Mouse (Mus musculus) embryonic facial prominence, embryonic 13.5 days (tissue): ENCODE data around the gene Smg6. TPM values are rescaled to one million over a fixed set of nuclear protein-coding genes. Genes with fewer than 3 reads are reported as not detected.
A peak's percentile ranks its signal among the peaks of the same experiment; 100 is the strongest.

Source experiments
- ATAC-seq: fragments of 200-750 bp; cut with Nextera tagmentation; 2 replicates; pipeline ENCODE4 v1.8.0; 2017; ENCODE audit warnings: low read depth; ENCODE audit not compliant: insufficient number of reproducible peaks, insufficient read depth, low FRiP score, low TSS enrichment
- H3K27ac ChIP-seq: fragments of 300-500 bp; sonication (generic); 2 replicates; pipeline ENCODE4 v1.5.1; 2015; ENCODE audit warnings: moderate library complexity, mild to moderate bottlenecking, inconsistent platforms
- H3K27me3 ChIP-seq: fragments of 300-500 bp; sonication (generic); 2 replicates; pipeline ENCODE4 v1.6.1; 2015; ENCODE audit warnings: mild to moderate bottlenecking, inconsistent platforms
- H3K36me3 ChIP-seq: fragments of 300-500 bp; sonication (generic); 2 replicates; pipeline ENCODE4 v1.6.1; 2015; ENCODE audit warnings: mild to moderate bottlenecking, inconsistent platforms
- H3K4me1 ChIP-seq: fragments of 300-500 bp; sonication (generic); 2 replicates; pipeline ENCODE4 v1.6.1; 2015; ENCODE audit warnings: inconsistent platforms
- H3K4me2 ChIP-seq: fragments of 300-500 bp; sonication (generic); 2 replicates; pipeline ENCODE4 v1.6.1; 2015; ENCODE audit warnings: moderate library complexity, mild to moderate bottlenecking, inconsistent platforms
- H3K4me3 ChIP-seq: fragments of 300-500 bp; sonication (generic); 2 replicates; pipeline ENCODE4 v1.5.1; 2015; ENCODE audit warnings: mild to moderate bottlenecking, inconsistent platforms
- H3K9ac ChIP-seq: fragments of 300-500 bp; sonication (generic); 2 replicates; pipeline ENCODE4 v1.6.1; 2015; ENCODE audit warnings: mild to moderate bottlenecking, inconsistent platforms
- H3K9me3 ChIP-seq: fragments of 300-500 bp; sonication (generic); 2 replicates; pipeline ENCODE4 v1.6.1; 2016; ENCODE audit warnings: inconsistent platforms
- WGBS: fragments of 180-500 bp; shearing (Covaris S2); methylation state at CpG from one replicate; pipeline ENCODE4 v1.1.7; 2015; ENCODE audit warnings: mixed read lengths; 5-methylcytosine and 5-hydroxymethylcytosine counted together
- polyA plus RNA-seq: library from polyadenylated mRNA; unstranded; fragments of >200 nt; fragmentation: Nextera tagmentation; extraction: Ambion mirVana; gene quantifications from 2 replicates; pipeline ENCODE4 v1.2.1, GENCODE M21; 2015

Smg6 gene
- polyA plus RNA-seq, 1 experiment from 2014 or later: 22.5 TPM

DNA sequence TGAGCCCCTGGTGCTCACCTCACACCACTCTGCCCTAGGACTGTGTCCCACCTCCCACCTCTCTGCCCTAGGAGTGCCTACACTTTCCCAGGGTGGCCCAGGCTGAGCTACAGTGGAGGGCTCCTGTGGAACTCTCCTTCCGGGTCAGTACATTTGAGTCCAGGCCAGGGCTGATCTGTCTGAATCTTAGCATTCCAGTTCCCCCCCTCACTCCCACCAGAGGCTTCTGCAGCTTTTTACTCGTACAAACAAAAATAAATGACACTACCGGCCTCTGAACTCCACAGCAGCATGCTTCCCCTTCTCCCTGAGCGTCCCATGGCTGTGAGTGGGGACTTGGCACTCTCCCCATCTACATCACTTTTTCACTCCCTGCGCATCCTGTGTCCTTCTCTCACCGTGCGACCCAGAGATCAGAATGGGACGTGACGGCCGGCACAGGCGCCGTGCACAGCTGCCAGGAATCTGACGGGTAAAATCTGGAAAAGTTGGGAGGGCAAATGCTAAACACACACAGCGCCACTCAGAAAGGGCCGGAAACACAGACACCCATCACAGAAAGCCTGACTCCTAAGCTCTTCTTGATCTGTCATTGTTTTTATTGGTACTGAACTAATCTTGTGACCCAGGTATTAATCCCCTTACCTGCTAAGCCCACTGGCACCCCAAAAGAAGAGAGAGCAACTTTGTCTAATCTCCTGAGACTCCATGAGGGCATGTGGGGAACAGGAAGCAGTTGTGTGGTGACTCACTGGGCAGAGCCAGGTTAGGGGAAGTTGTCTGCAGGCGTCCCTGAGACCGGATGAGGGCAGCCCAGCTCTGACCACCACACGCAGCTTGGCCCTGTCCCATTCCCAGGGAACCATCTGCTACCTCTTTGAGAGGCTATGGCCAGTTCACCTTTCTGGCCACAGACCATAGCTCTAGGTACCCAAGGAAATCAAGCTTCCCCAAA, 227.3 kb downstream of the Smg6 start:
- no peaks in the 10 kb centered on the region for H3K9me3 ChIP-seq
- 80% methylated on average over 18 of the region's 18 CpGs for WGBS
- ATAC-seq: no peak
- no peak overlapping the region for H3K27ac ChIP-seq
- no peak overlapping the region; the same call in 1 of the 2 replicates for H3K9ac ChIP-seq
- peaks cover 31% of the 10 kb centered on the region for H3K4me1 ChIP-seq
- H3K4me2 ChIP-seq: no peak overlapping the region
- H3K27me3 ChIP-seq: no peaks in the 10 kb centered on the region
- no peak overlapping the region for H3K4me3 ChIP-seq
- H3K36me3 ChIP-seq: peaks cover 35% of the 10 kb centered on the region

DNA sequence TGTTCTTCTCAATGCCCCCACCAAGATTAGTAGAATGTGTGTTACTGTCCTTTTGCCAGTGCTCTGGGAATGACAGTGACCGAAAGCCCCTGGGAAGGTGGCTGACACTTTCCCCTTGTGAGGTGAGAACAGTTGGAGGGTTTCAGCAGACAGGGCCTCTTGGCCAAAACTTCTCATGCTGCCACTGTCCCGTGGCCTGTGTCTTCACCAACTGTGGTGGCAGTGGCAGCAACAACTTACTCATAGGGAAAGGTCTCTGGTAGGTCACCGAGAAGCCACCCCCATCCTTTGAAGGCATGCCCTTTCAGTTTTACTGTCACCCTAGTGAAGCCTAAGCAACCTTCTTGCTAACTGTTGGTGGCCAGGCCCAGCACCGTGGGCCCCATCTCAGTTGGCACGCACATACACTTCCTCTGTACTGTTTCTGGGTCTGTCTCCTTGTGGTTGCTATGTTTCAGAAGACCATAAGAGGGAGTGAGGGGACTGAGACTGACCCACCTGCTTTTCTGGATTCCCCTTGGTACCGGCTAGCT, 228.5 kb downstream of the Smg6 start:
- H3K9me3 ChIP-seq: no peaks in the 10 kb centered on the region
- whole genome bisulfite sequencing: 80% methylated on average over 6 of the region's 6 CpGs
- H3K9ac ChIP-seq: no peak overlapping the region
- no peak overlapping the region for H3K4me3 ChIP-seq
- H3K27ac ChIP-seq: no peak overlapping the region
- no peak overlapping the region for H3K4me2 ChIP-seq
- ATAC-seq: no peak
- peaks cover 28% of the 10 kb centered on the region for H3K4me1 ChIP-seq
- peaks cover 36% of the 10 kb centered on the region for H3K36me3 ChIP-seq
- H3K27me3 ChIP-seq: no peaks in the 10 kb centered on the region

DNA sequence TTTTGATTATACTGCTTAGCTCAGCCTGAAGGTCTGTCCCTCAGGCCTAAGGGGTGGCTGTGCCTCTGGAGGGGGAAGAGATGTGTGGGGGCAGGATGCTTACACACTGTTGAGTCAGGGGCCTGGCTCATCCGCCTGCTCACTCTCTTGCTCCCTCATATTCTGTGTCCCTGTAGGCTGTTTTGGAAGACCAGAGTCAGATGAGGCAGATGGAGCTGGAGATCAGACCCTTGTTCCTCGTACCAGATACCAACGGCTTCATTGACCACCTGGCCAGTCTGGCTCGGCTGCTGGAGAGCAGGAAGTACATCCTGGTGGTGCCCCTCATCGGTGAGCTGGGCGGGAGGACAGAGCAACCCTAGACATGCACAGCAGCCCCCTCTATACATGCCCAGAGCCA, 230.4 kb downstream of the Smg6 start:
- Histone ChIP-seq H3K4me3 (no peak overlapping the region), H3K4me1 (peaks cover 28% of the 10 kb centered on the region), H3K4me2 (no peak overlapping the region), H3K9ac (peak overlapping the region; percentile 28; the same call in 1 of the 2 replicates), H3K9me3 (no peaks in the 10 kb centered on the region), H3K27me3 (no peaks in the 10 kb centered on the region), H3K27ac (no peak overlapping the region), H3K36me3 (peaks cover 36% of the 10 kb centered on the region)
- no peak for ATAC-seq
- 53% methylated on average over 6 of the region's 6 CpGs for WGBS

DNA sequence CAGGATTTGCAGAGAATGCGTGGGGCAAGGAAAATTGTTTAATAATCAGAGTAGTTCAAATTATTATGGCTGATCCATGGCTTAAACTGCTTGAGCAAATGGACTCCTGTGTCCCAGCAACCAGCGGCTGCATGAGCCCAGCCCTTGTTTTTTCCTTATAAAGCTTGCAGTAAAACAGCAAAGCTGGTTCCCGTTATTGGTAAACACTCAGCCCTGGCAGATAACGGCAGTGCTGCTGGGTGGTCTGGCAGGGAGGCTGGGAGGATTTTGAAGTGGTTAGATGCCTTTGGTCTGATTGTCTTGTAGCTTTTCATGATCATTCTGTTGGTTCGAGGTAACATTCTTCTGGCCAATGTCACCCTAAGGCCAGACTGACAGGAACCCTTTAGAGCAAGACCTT, 230.8 kb downstream of the Smg6 start:
- H3K27me3 ChIP-seq: no peaks in the 10 kb centered on the region
- H3K27ac ChIP-seq: no peak overlapping the region
- peaks cover 30% of the 10 kb centered on the region for H3K4me1 ChIP-seq
- H3K4me2 ChIP-seq: no peak overlapping the region
- no peak overlapping the region for H3K4me3 ChIP-seq
- H3K9me3 ChIP-seq: no peaks in the 10 kb centered on the region
- WGBS: 43% methylated on average over 5 of the region's 5 CpGs
- H3K36me3 ChIP-seq: peaks cover 37% of the 10 kb centered on the region
- no peak for ATAC-seq
- peak overlapping the region; percentile 28; the same call in 1 of the 2 replicates for H3K9ac ChIP-seq

DNA sequence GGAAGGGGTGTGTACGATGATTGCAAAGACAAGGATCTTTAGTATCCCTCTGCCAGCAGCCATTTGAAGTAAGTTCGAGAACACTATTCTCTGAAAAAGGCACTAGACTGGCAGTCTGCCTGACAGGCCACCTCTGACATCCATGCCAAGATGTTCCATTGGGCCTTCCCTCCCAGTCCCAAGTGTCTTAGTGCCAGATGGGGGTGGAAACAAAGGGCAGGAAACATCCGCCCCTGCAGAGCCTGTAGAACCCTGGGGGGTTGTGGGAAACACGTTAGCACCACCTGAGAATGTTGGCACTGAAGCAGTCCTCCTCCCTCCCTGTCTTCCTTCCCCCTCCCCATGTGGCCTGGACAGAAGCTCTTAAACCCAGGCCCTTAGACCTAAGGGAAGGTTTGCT, 231.4 kb downstream of the Smg6 start:
- peaks cover 42% of the 10 kb centered on the region for H3K36me3 ChIP-seq
- no peak for ATAC-seq
- H3K27me3 ChIP-seq: no peaks in the 10 kb centered on the region
- peaks cover 34% of the 10 kb centered on the region for H3K4me1 ChIP-seq
- H3K4me2 ChIP-seq: no peak overlapping the region
- no peak overlapping the region for H3K4me3 ChIP-seq
- H3K27ac ChIP-seq: no peak overlapping the region
- no peaks in the 10 kb centered on the region for H3K9me3 ChIP-seq
- WGBS: 29% methylated on average over 4 of the region's 4 CpGs
- no peak overlapping the region for H3K9ac ChIP-seq

DNA sequence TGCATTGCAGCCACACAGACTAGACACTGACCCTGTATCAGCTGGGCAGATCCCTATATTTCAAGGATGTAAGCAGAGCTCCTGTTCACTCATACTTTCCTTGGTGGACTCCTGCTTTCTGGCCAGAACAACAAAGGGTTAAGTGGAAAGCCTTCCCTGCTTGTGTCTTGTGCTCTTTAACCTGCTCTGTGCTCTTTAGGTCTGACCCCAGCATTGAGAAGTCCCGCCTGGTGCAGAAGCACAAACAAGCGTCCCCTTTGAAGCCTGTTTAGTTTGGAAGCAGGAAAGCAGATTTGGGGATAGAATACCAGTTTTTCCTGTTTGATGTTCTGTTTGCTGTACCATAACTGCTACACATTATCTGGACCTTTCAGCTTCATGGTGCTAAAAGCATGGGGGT, 232.3 kb downstream of the Smg6 start:
- Histone ChIP-seq H3K9me3 (no peaks in the 10 kb centered on the region), H3K4me1 (peaks cover 34% of the 10 kb centered on the region), H3K9ac (no peak overlapping the region), H3K36me3 (peaks cover 51% of the 10 kb centered on the region), H3K27ac (no peak overlapping the region), H3K27me3 (peaks cover 7% of the 10 kb centered on the region), H3K4me3 (no peak overlapping the region), H3K4me2 (no peak overlapping the region)
- 37% methylated on average over 2 of the region's 2 CpGs for WGBS
- ATAC-seq: no peak

DNA sequence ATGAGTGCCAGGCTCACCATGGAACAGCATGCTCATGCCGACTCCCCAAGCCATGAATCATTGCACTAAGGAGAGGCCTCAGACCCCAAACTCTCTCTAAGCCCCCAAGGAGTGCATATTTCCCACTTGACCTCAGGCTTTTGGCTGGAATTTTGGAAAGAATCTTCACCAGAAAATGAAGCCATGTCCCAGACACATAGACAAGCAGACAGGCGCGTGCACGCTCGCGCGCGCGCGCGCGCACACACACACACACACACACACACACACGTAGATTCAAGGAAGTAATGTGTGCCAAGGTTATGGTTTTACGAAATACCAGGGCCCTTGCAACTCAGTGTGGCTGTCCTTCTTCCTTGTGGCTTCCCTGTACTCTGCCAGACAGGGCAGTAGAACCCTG, 232.8 kb downstream of the Smg6 start:
- Histone ChIP-seq H3K4me2 (no peak overlapping the region), H3K27me3 (peaks cover 12% of the 10 kb centered on the region), H3K9ac (no peak overlapping the region), H3K9me3 (no peaks in the 10 kb centered on the region), H3K36me3 (peaks cover 56% of the 10 kb centered on the region), H3K27ac (no peak overlapping the region), H3K4me1 (peaks cover 34% of the 10 kb centered on the region), H3K4me3 (no peak overlapping the region)
- 89% methylated on average over 14 of the region's 14 CpGs for WGBS
- no peak for ATAC-seq

DNA sequence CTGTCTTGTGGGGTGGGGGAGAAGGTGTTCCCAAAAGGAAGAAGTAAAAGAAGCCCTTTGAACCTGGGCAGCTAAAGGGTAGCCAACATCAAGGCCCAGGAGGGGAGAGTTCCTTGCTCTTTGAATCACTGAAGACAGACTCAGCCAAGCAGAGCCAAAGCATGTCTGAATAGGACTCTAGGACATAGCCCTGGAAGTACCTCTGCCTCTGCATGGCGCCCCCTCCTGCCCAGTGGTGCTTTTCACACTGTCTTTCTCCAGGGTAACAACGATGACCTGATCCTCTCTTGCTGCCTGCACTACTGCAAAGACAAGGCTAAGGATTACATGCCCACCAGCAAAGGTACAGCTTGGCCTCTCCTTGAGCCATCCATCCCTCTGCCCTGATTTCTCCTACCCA, 233.9 kb downstream of the Smg6 start:
- Histone ChIP-seq H3K4me2 (no peak overlapping the region), H3K27ac (no peak overlapping the region), H3K36me3 (peaks cover 65% of the 10 kb centered on the region), H3K4me3 (no peak overlapping the region), H3K27me3 (peaks cover 23% of the 10 kb centered on the region), H3K4me1 (peaks cover 34% of the 10 kb centered on the region), H3K9me3 (no peaks in the 10 kb centered on the region), H3K9ac (no peak overlapping the region)
- no peak for ATAC-seq
- WGBS: 56% methylated on average over 2 of the region's 2 CpGs

DNA sequence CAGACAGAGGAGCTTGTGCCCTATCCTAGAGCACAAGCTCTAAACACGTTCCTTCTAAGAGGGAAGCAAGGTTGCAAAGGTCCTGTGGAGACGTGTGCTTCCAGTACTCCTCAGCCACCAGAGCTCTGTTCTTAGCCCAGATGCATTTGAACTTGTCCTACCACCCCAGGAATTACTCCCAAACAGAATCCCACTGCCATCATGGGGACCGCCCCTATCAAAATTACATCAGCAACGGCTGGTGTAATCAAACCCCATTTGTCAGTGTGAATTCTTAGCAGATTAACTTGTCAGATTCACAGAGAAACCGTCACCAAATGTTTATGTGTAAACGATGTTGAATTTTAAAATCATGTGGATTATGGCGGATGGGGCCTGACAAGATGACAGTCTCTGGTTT, 235.3 kb downstream of the Smg6 start:
- Histone ChIP-seq H3K9me3 (no peaks in the 10 kb centered on the region), H3K9ac (no peak overlapping the region), H3K4me1 (peaks cover 46% of the 10 kb centered on the region), H3K4me3 (no peak overlapping the region), H3K4me2 (no peak overlapping the region), H3K36me3 (peaks cover 69% of the 10 kb centered on the region), H3K27ac (no peak overlapping the region), H3K27me3 (peaks cover 37% of the 10 kb centered on the region)
- 75% methylated on average over 7 of the region's 7 CpGs for WGBS
- ATAC-seq: no peak

DNA sequence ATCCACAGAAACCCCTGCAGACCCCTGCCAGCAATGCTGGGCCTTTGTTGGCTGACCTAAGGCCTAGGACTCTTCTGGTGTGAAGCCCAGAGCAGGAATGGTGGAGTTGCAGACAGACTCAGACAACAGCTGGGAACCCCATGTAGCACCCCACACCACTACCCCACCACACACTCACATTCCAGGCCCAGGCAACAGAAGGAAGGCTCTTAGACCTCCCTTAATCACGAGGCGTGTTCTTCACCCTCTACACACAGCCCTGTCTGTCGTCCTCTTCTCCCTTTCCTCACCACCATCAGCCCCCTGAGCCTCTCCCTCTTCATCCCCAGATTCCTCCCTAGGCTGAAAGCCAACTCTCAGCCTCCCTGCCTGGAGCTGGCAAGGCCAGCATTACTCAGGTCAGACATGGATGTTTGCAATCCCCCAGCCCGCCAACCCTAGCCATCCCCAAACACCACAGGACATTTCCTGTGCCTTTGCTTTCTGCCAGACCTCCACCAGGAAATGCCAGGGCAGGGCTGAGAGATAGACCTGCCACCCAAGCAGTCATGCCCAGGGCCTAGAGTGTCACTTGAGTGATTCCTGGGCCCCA, 235.9 kb downstream of the Smg6 start:
- Histone ChIP-seq H3K4me1 (peaks cover 46% of the 10 kb centered on the region), H3K36me3 (peaks cover 64% of the 10 kb centered on the region), H3K4me2 (no peak overlapping the region), H3K27me3 (peaks cover 43% of the 10 kb centered on the region), H3K9ac (no peak overlapping the region), H3K4me3 (no peak overlapping the region), H3K9me3 (no peaks in the 10 kb centered on the region), H3K27ac (no peak overlapping the region)
- 69% methylated on average over 4 of the region's 4 CpGs for WGBS
- no peak for ATAC-seq

DNA sequence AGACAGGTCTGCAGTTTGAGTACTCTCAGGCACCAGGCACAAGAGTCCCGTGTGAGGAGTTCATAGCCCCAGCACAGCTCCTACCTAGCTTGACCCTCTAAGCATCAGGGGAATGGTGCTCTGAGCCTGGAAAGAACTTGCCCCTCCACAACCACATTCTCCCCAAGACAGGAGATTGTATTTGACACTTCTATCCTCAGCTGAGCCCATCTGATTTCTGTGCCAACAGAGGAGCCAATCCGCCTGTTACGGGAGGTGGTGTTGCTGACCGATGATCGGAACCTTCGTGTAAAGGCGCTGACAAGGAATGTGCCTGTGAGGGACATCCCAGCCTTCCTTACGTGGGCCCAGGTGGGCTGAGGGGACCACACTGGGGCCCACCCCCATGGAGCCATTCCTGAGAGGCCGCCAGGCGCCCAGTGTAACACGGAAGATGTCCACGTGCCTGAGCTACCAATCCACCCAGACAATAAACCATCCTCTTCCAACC, 237.0 kb downstream of the Smg6 start:
- peaks cover 54% of the 10 kb centered on the region for H3K27me3 ChIP-seq
- H3K27ac ChIP-seq: no peak overlapping the region
- H3K9me3 ChIP-seq: no peaks in the 10 kb centered on the region
- peaks cover 59% of the 10 kb centered on the region for H3K36me3 ChIP-seq
- H3K4me1 ChIP-seq: peaks cover 46% of the 10 kb centered on the region
- no peak overlapping the region for H3K4me2 ChIP-seq
- H3K9ac ChIP-seq: no peak overlapping the region
- no peak for ATAC-seq
- no peak overlapping the region for H3K4me3 ChIP-seq
- WGBS: 87% methylated on average over 12 of the region's 12 CpGs
